Mouse (Mus musculus) layer of hippocampus, postnatal 14 days (tissue): ENCODE measurements around the gene Rnf207. TPM values are rescaled to one million over a fixed set of nuclear protein-coding genes. Genes with fewer than 3 reads are reported as not detected.

Source experiments
- DNase-seq, 2 experiments: peaks; one replicate each; pipeline ENCODE4 v3.0.0; 2021 to 2022; ENCODE audit warnings: low spot score in 2 of 2, mixed read lengths in 1 of 2
- long read RNA-seq, 2 experiments: library from polyadenylated mRNA; stranded (forward); transcript quantifications; one replicate each; pipeline ENCODE4 v2.0.0; 2021
- total RNA-seq, 2 experiments: library from RNA; stranded (reverse); gene quantifications; 2 replicates each; pipeline ENCODE4 v1.2.3; 2021

Gene Rnf207
- total RNA-seq: 1 to 10 TPM; 2.6 to 6.0 TPM
- long read RNA-seq, experiment 1, partial matches to known transcripts: 1 of 1 reads
- long read RNA-seq, experiment 1, other reads (novel, unspliced or antisense): 0 of 1 reads
- long read RNA-seq, experiment 2, partial matches to known transcripts: 0 of 2 reads
- long read RNA-seq, experiment 2, other reads (novel, unspliced or antisense): 2 of 2 reads

GRCm38 (mm10) chr4:152318517-152319234 lies at the start of gene Rnf207:
Gene Rnf207 (minus strand): TSS chr4:152318993.
- DNase-seq: no peak

- DNase-seq: peak in 1 of 2 experiments; percentile 59
Observed at GRCm38 (mm10) chr4:152365228-152365627, 46.4 kb upstream of the Rnf207 start.

GRCm38 (mm10) chr4:152362180-152362579 lies 43.4 kb upstream of the Rnf207 start:
- DNase-seq: no peak

GRCm38 (mm10) chr4:152360855-152361254 lies 42.1 kb upstream of the Rnf207 start:
- DNase-seq: no peak

GRCm38 (mm10) chr4:152359700-152360099 lies 40.9 kb upstream of the Rnf207 start:
- no peak for DNase-seq

GRCm38 (mm10) chr4:152355672-152356071 lies 36.9 kb upstream of the Rnf207 start:
- DNase-seq: no peak

- no peak for DNase-seq
Observed at GRCm38 (mm10) chr4:152353886-152354637, 35.3 kb upstream of the Rnf207 start.

- no peak for DNase-seq
Observed at GRCm38 (mm10) chr4:152351422-152352305, 32.9 kb upstream of the Rnf207 start.

GRCm38 (mm10) chr4:152350722-152351421 lies 32.1 kb upstream of the Rnf207 start:
- DNase-seq: no peak

GRCm38 (mm10) chr4:152349837-152350381 lies 31.1 kb upstream of the Rnf207 start:
- peak; percentile 42 to 81 for DNase-seq

- DNase-seq: no peak
Observed at GRCm38 (mm10) chr4:152345120-152345889, 26.5 kb upstream of the Rnf207 start.

- DNase-seq: no peak
Observed at GRCm38 (mm10) chr4:152344651-152345050, 25.9 kb upstream of the Rnf207 start.

- no peak for DNase-seq
Observed at GRCm38 (mm10) chr4:152343296-152343695, 24.5 kb upstream of the Rnf207 start.

GRCm38 (mm10) chr4:152340584-152341284 lies 21.9 kb upstream of the Rnf207 start:
- DNase-seq: no peak

GRCm38 (mm10) chr4:152339293-152339790 lies 20.5 kb upstream of the Rnf207 start:
- no peak for DNase-seq

- peak; percentile 55 to 60 for DNase-seq
Observed at GRCm38 (mm10) chr4:152338419-152339292, 19.9 kb upstream of the Rnf207 start, which contains the start of gene Chd5. Gene Chd5 (plus strand): TSS chr4:152338651.

GRCm38 (mm10) chr4:152337772-152338171 lies 19.0 kb upstream of the Rnf207 start:
- no peak for DNase-seq
